Mouse (Mus musculus): ENCODE data around the gene Gm20388.

DNA sequence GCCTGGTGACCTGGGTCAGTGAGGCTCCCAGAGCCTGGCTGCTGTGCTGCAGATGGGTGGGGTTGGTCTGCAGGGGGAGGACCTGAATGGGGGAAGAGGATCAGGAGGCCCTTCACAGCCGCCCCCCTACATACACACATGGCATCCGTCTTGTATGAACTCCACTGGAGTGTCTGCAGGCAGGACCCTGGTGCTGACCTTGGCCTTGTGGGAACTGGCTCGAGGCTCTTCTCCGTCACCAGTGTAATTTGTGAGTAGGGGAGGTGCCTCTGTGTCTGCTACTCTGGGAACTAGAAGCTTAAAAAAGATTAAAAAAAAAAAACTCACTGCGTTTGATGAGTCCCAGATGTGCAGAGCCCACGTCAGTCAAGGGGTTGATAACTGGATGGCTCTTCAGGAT is 83.9 kb downstream of the Gm20388 start:
- TF ChIP-seq CTCF (IDR thresholded peaks at IDR 0.05; ENCODE audit: insufficient read depth, low read depth, low read length) = no peak
- no peak for TF ChIP-seq POLR2A (IDR thresholded peaks at IDR 0.05; ENCODE audit: insufficient read depth, low read depth, low read length)

Measured in olfactory bulb, adult 2 months (tissue).